Mouse (Mus musculus) megakaryocyte, embryonic 14.5 days (primary cell): ENCODE measurements around the gene Cit.

Experiments
- FLI1 ChIP-seq: IDR thresholded peaks from 2 replicates; pipeline ENCODE4 v1.6.1; 2012; ENCODE audit warnings: low read length, inconsistent platforms, mixed read lengths
- GATA1 ChIP-seq: IDR thresholded peaks from 3 replicates; pipeline ENCODE4 v1.6.1; 2012; ENCODE audit warnings: mixed read lengths, low read length, inconsistent platforms, borderline replicate concordance

DNA sequence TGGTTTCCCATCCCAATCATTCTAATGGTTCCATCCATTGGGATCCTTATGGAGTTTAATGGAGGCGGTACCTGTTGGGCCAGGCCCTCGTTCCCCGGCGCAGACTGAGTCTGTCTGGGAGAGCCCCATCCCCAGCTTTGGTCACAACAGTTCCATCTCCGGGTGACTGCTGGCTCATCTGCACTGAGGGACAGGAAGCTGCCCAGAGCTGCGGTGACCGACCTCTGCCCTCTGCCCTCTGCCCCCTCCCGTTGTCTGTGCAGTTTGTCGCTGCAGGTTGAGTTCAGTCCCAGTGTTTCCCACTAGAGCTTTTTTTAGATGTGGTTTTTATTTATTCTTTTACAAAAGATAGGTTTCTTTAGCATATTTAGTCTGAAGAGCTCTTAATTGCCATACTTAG, 76.9 kb downstream of the Cit start:
- TF ChIP-seq GATA1 (no peak), FLI1 (no peak)
